Mouse (Mus musculus) heart, postnatal 0 days (tissue): ENCODE measurements at regions not wholly inside any gene's neighbourhood (a gene's known extent, or its start where the extent isn't known, plus 50 kb on each side); places are given as distances from the start of the nearest gene placed in this dataset.

Source experiments
- ATAC-seq: fragments of 200-750 bp; cut with Nextera tagmentation; 2 replicates; pipeline ENCODE4 v1.8.0; 2017; ENCODE audit warnings: low read depth, moderate number of reproducible peaks, moderate library complexity; ENCODE audit not compliant: insufficient read depth
- DNase-seq: peaks from one replicate; pipeline ENCODE4 v3.0.0-alpha.2; 2016; ENCODE audit warnings: low spot score
- H3K27ac ChIP-seq: fragments of 300-500 bp; sonication (generic); 2 replicates; pipeline ENCODE4 v1.5.1; 2014; ENCODE audit warnings: low read depth, mild to moderate bottlenecking
- H3K27me3 ChIP-seq: fragments of 300-500 bp; sonication (generic); 2 replicates; pipeline ENCODE4 v1.6.1; 2014; ENCODE audit warnings: low read length, mixed read lengths; ENCODE audit not compliant: control insufficient read depth, insufficient read depth
- H3K36me3 ChIP-seq: fragments of 300-500 bp; sonication (generic); replicated peaks from 2 replicates; pipeline ENCODE4 v1.6.1; 2014; ENCODE audit warnings: low read length, mixed read lengths; ENCODE audit not compliant: control insufficient read depth, insufficient read depth
- H3K4me1 ChIP-seq: fragments of 300-500 bp; sonication (generic); 2 replicates; pipeline ENCODE4 v1.6.1; 2014; ENCODE audit warnings: antibody characterized with exemption; ENCODE audit not compliant: control insufficient read depth, insufficient read depth
- H3K4me2 ChIP-seq: fragments of 300-500 bp; sonication (generic); 2 replicates; pipeline ENCODE4 v1.6.1; 2014; ENCODE audit warnings: low read depth, mild to moderate bottlenecking, low read length, moderate library complexity
- H3K4me3 ChIP-seq: fragments of 300-500 bp; sonication (generic); 2 replicates; pipeline ENCODE4 v1.5.1; 2014; ENCODE audit warnings: low read depth, low read length
- H3K9ac ChIP-seq: fragments of 300-500 bp; sonication (generic); replicated peaks from 2 replicates; pipeline ENCODE4 v1.6.1; 2014; ENCODE audit warnings: low read depth, low read length, mixed read lengths
- H3K9me3 ChIP-seq: fragments of 300-500 bp; sonication (generic); replicated peaks from 2 replicates; pipeline ENCODE4 v1.6.1; 2016; ENCODE audit warnings: low read length; ENCODE audit not compliant: control insufficient read depth
- CTCF ChIP-seq: IDR thresholded peaks from 2 replicates; pipeline ENCODE4 v1.5.1; 2016; ENCODE audit warnings: antibody characterized with exemption, control low read depth, low read depth
- EP300 ChIP-seq: IDR thresholded peaks from 2 replicates; pipeline ENCODE4 v1.6.1; 2016; ENCODE audit warnings: antibody characterized with exemption, low read depth
- WGBS: fragments of 180-500 bp; shearing (Covaris S2); extraction: QIAGEN DNeasy Blood & Tissue Kit; methylation state at CpG from one replicate; pipeline ENCODE4 v1.1.7; 2014; 5-methylcytosine and 5-hydroxymethylcytosine counted together

- H3K9me3 ChIP-seq, result 0 out of 2 replicates have a peak, but pooled peaks cover 2% of the 10 kb centered on the region
- no peak overlapping the region for H3K9ac ChIP-seq
- TF ChIP-seq EP300 (no peak), CTCF (no peak)
- peak; percentile 75 for ATAC-seq
- H3K4me2 ChIP-seq, result peak overlapping the region; percentile 31; the same call in 1 of the 2 replicates
- no peak overlapping the region for H3K4me3 ChIP-seq
- no peak overlapping the region for H3K27ac ChIP-seq
- peak; percentile 28 for DNase-seq
- H3K36me3 ChIP-seq, result no peaks in the 10 kb centered on the region
- peaks cover 5% of the 10 kb centered on the region; the same call in 1 of the 2 replicates for H3K4me1 ChIP-seq
- no peaks in the 10 kb centered on the region for H3K27me3 ChIP-seq
- WGBS, result 11% methylated on average over 4 of the region's 4 CpGs
Observed at GRCm38 (mm10) chr14:61743855-61744408, 136.7 kb downstream of the Kcnrg start.

GRCm38 (mm10) chr14:61753421-61753820, 146.2 kb downstream of the Kcnrg start:
- no peak overlapping the region for H3K4me3 ChIP-seq
- DNase-seq (no peak), ATAC-seq (no peak)
- TF ChIP-seq EP300, result no peak
- no peak for TF ChIP-seq CTCF
- H3K4me1 ChIP-seq, result peaks cover 5% of the 10 kb centered on the region
- H3K27me3 ChIP-seq, result no peaks in the 10 kb centered on the region
- no peaks in the 10 kb centered on the region for H3K36me3 ChIP-seq
- H3K9me3 ChIP-seq, result no peaks in the 10 kb centered on the region
- H3K9ac ChIP-seq, result no peak overlapping the region
- H3K4me2 ChIP-seq, result no peak overlapping the region
- WGBS, result 76% methylated on average over 3 of the region's 3 CpGs
- no peak overlapping the region for H3K27ac ChIP-seq

- H3K9me3 ChIP-seq, result no peaks in the 10 kb centered on the region
- peaks cover 5% of the 10 kb centered on the region for H3K4me1 ChIP-seq
- 28% methylated on average over 1 of the region's 1 CpGs for WGBS
- H3K9ac ChIP-seq, result no peak overlapping the region
- H3K27me3 ChIP-seq, result no peaks in the 10 kb centered on the region
- 0 out of 2 replicates have a peak overlapping the region, but pooled peaks have one; percentile 28 for H3K4me3 ChIP-seq
- peak overlapping the region; percentile 57 for H3K4me2 ChIP-seq
- no peak overlapping the region for H3K27ac ChIP-seq
- ATAC-seq (no peak), DNase-seq (no peak)
- TF ChIP-seq CTCF (no peak), EP300 (no peak)
- no peaks in the 10 kb centered on the region for H3K36me3 ChIP-seq
Observed at GRCm38 (mm10) chr14:61756651-61757050, 149.4 kb downstream of the Kcnrg start.

- peak; percentile 96 for ATAC-seq
- peak overlapping the region; percentile 57 for H3K4me2 ChIP-seq
- H3K27me3 ChIP-seq, result no peaks in the 10 kb centered on the region
- no peaks in the 10 kb centered on the region for H3K36me3 ChIP-seq
- H3K4me1 ChIP-seq, result peaks cover 5% of the 10 kb centered on the region
- peak overlapping the region; percentile 28 for H3K4me3 ChIP-seq
- H3K27ac ChIP-seq, result peak overlapping the region; percentile 48
- WGBS, result 6% methylated on average over 14 of the region's 15 CpGs
- no peak for TF ChIP-seq CTCF
- no peak for TF ChIP-seq EP300
- peak; percentile 78 for DNase-seq
- no peaks in the 10 kb centered on the region for H3K9me3 ChIP-seq
- 0 out of 2 replicates have a peak overlapping the region, but pooled peaks have one; percentile 33 for H3K9ac ChIP-seq
Observed at GRCm38 (mm10) chr14:61757086-61757822, 150.0 kb downstream of the Kcnrg start.

- ATAC-seq (no peak), DNase-seq (no peak)
- H3K9me3 ChIP-seq, result no peaks in the 10 kb centered on the region
- no peaks in the 10 kb centered on the region for H3K36me3 ChIP-seq
- H3K9ac ChIP-seq, result 0 out of 2 replicates have a peak overlapping the region, but pooled peaks have one; percentile 33
- H3K27ac ChIP-seq, result peak overlapping the region; percentile 48; the same call in 1 of the 2 replicates
- 16% methylated on average over 7 of the region's 7 CpGs for WGBS
- peak overlapping the region; percentile 28 for H3K4me3 ChIP-seq
- TF ChIP-seq CTCF, result no peak
- TF ChIP-seq EP300, result no peak
- no peaks in the 10 kb centered on the region for H3K27me3 ChIP-seq
- H3K4me2 ChIP-seq, result peak overlapping the region; percentile 57
- H3K4me1 ChIP-seq, result peaks cover 5% of the 10 kb centered on the region
Observed at GRCm38 (mm10) chr14:61757823-61758175, 150.5 kb downstream of the Kcnrg start.
